In the genomic region with DNA sequence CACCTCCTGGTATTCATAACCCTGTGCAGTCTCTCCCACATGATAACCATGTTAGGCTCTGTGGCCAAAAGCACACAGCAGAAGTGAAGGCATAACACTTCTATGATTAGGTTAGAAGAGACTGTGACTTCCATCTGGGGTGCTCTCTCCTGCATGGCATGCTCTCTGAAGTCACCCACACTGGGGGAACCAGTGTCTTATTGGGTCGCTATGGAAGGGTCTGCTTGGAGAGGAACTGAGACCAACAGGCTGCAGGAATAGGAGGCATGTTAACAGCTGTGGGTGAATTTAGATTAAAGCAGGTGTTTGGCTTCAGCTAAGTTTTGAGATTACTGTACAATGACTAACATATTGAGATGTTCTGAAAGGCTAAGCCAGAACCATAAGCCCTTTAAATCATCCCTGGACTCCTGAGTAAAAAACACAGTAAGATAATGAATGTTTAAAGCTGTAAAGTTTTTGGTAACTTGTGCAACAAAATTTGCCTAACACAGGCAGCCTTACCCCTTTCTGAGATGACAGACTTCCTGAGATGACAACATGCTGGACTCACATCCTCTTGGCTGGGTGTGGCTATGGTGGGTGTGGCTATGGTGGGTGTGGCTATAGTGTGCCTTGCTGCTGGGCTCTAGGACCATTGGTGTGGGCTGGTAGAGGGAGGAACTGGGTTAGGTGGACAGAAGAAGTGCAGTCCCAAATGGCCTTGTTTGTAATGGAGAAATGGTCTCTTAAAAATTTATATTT, we compare ENCODE assay signal across 11 mouse cellular contexts. TPM values are rescaled to one million over a fixed set of nuclear protein-coding genes. Genes with fewer than 3 reads are reported as not detected.
DNase-seq lines count a peak whose midpoint lies in the region; ATAC-seq and TF ChIP-seq lines count a peak whose summit lies in the region.
"Had no signal": no experiment of that assay in that cellular context is flagged by ENCODE, and none has a peak within 500 bp of the region (broad histone marks: within the 10 kb centered on the region; RNA-seq: fewer than 3 reads in every experiment).

No protein-coding gene starts in this region.

- H3K4me1 ChIP-seq in lung, adult 2 months (ENCODE audit: control insufficient read depth, insufficient read depth, low read length), result no peaks in the 10 kb centered on the region
- H3K4me1 ChIP-seq: limb, embryonic 15.5 days; neural tube, embryonic 12.5 days had no signal

- H3K4me3 ChIP-seq in lung, adult 2 months (replicated peaks; ENCODE audit: extremely low read depth, low read depth, low read length), result no peak overlapping the region
- H3K4me3 ChIP-seq: limb, embryonic 15.5 days; neural tube, embryonic 12.5 days had no signal

- peak; percentile 99 for ATAC-seq in megakaryocyte, adult 5-6 weeks (ENCODE audit: poor library complexity, severe bottlenecking)

- WGBS in lung, adult 2 months, result 48% methylated on average over 1 of the region's 1 CpGs

- intact Hi-C loops in gastrocnemius, postnatal 36 days (cut with DNase I), result no loop called here

- TF ChIP-seq CTCF in lung, adult 2 months (IDR thresholded peaks at IDR 0.05; ENCODE audit: insufficient read depth, low read length), result no peak

- TF ChIP-seq POLR2A in lung, adult 2 months (IDR thresholded peaks at IDR 0.05; ENCODE audit: borderline replicate concordance, extremely low read depth, low read depth, low read length), result no peak

- peak; percentile 30 for DNase-seq in lung, adult 18-20 months
- no peak for DNase-seq in lung, adult 2 months
- peak; percentile 8 for DNase-seq in c-Kit-positive CD71-positive TER-119-positive erythroid progenitor cells, embryonic 14.5 days (ENCODE audit: low spot score)
- DNase-seq in thymus, postnatal 25 days, result peak; percentile 21
- no peak for DNase-seq in cerebellum, postnatal 14 days
- DNase-seq in neural tube, embryonic 10.5 days (ENCODE audit: extremely low spot score, low spot score), result no peak
- no peak for DNase-seq in gastrocnemius, postnatal 36 days
- DNase-seq: gastrocnemius, postnatal 14 days had no signal

RNA-seq across cellular contexts. Expression of gene Ptpn5, which starts 29.6 kb away (rescaled TPM):
- 0.90 and 1.3 TPM in 2 replicates for polyA plus RNA-seq in lung, adult 2 months (2012; rRNA removed)
- not detected in 2 replicates for total RNA-seq in megakaryocyte, adult 5-6 weeks (2015)
- total RNA-seq in megakaryocyte, adult 5-6 weeks (2017), result not detected in 2 replicates
- total RNA-seq in gastrocnemius, postnatal 36 days (2021), result not detected
- total RNA-seq: gastrocnemius, postnatal 14 days had no signal

RNA-seq across cellular contexts. Expression of gene Tmem86a, which starts 53.4 kb away (rescaled TPM):
- 28.2 and 32.8 TPM in 2 replicates for polyA plus RNA-seq in lung, adult 2 months (2012; rRNA removed)
- total RNA-seq in megakaryocyte, adult 5-6 weeks (2015), result 10.3 and 12.7 TPM in 2 replicates
- total RNA-seq in megakaryocyte, adult 5-6 weeks (2017), result 6.3 and 6.4 TPM in 2 replicates
- 1 to 10 TPM; 4.6 to 5.5 TPM for total RNA-seq in gastrocnemius, postnatal 36 days (2021)

Comparison
In these comparisons a context has a peak if more than half of its experiments do, and no peak if none do; other contexts are left out.
1. DNase-seq: peak in lung, adult 18-20 months (2 of 2), c-Kit-positive CD71-positive TER-119-positive erythroid progenitor cells, embryonic 14.5 days (single experiment) and thymus, postnatal 25 days (single experiment); none in lung, adult 2 months (single experiment), cerebellum, postnatal 14 days (0 of 2), neural tube, embryonic 10.5 days (single experiment) and gastrocnemius, postnatal 36 days (0 of 2).